Mouse (Mus musculus) kidney, adult 8-10 months (tissue): ENCODE results near the gene Dvl2.

Experiments used
- DNase-seq, 2 experiments: peaks; one replicate each; pipeline ENCODE4 v3.0.0; 2022

Dvl2 gene

DNA sequence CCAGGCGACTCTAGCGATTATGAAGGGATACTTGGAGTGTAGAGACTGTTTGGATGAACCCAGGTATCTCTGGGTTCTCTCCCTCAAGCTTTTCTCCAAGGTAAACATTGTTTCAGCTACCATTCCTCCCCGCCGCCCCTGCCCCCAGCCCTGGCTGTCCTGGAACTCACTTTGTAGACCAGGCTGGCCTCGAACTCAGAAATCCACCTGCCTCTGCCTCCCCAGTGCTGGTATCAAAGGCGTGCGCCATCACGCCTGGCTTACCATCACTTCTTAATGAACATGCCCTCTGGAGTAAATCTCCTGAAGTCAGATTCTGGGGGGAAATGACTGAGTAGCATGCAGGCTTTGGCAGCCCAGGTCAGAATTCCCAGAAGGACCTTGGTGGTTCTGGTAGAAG lies 18.2 kb upstream of the Dvl2 start, which contains the start of gene Elp5:
Elp5 (minus strand) TSS at position 293 of the 400 bp plus-strand sequence.
- no peak for DNase-seq

DNA sequence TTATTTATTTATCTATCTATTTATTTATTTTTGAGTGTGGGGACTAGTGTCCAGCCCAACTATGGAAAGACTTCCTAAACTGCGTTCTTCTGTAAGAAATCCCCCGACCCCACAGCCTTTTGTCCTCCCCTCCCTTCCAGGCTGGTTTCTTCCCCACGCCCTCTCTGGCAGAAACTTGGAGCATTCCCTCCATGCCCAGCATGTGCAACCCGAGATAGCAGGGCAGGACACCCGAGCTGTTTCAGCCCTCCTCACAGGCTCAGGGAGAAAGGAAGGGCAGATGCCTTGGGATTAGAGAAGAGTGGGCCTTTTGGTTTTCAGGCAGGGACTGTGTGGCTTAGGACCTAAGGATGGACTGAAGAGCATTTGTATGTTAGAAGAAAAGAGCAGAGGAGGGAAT lies 17.5 kb upstream of the Dvl2 start:
- DNase-seq: no peak

DNA sequence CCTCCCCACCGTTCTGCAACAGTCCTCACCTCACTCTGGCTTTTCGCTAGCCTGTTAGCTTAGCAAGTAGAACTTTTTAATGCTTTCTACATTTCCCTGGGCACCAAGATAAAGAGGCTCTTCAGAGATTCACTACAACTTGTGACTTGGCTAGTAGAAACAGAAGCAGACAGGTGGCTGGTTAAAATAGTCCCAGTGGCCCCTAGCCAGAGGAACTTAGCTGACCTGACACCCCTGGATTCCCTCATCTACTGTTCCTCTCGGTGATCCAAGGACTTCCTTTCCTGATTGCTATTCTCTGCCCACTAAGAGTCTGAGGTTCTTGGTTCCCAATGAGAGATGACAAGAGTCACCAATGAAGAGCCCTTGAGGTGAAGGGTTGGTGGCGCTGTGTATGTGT lies 17.0 kb upstream of the Dvl2 start:
- no peak for DNase-seq

DNA sequence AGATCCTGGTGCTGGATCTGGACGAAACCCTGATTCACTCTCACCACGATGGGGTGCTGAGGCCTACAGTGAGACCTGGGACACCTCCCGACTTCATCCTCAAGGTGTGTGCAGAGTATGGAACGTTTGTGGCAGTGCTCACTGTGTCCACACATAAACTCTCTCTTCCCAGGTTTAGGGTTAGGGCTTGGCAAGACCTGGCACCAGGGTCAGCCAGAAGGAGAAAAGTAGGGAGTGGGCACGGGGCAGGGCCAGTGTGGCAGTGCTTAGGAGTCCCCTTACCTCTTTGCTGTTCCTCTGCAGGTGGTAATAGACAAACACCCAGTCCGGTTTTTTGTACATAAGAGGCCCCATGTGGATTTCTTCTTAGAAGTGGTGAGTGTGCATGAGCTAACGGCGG lies 16.0 kb upstream of the Dvl2 start:
- no peak for DNase-seq

DNA sequence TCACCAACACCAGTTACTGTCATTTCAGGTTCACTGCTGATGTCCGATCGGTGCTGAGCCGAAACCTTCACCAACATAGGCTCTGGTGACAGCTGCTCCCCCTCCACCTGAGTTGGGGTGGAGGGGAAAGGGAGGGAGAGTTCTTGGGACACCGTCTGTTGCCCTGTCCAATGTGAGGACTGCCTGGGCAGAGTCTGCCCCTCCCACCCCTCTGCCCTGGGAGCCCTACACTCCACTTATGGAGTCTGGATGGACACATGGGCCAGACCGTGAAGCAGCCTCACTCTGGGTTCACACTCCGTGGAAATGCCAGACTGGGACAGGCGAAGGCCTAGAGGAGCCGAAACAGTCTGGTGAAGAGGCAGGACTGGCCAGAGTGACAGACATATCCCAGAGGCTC lies 10.4 kb upstream of the Dvl2 start:
- no peak for DNase-seq

DNA sequence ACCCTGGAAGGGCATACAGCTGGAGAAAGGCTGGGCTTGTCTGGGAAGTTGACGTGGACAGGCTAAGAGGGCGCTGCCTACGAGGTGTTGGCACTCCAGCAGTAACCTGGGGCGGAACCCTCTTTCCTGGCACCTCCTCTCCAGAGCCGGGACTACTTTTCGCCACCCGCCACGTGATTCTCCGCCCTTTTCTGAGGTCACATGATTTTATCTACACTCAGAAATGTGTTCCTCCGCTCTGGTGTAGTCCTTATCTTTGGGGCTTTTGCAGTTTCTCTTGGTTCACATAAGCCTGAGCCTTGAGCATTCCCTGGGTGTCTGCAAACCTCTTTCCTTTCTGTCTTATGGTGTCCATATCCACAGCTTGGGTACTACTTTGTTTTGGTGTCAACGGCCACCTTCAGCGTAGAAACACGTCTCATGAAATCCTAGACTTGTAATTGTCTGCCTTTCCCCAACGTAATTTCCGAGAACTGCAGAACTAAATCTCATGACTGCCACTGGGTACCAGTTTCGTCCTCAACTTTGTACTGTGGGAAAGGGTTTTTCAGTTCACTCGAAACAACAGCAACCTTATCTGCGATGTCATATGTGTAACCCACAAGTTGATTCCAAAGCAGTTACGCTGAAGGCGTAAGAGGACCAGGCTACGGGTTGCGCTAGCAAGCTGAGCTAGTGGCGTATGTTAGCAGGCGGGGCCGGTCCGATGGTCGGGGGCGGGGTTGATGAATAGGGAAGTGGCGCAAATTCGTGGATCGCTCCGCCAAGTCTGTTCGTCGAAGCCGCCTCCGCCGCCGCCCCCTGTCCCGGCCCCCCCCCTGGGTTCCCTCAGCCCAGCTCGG lies 9.3 kb upstream of the Dvl2 start, which contains the start of gene Gabarap:
Gabarap (plus strand) TSS at position 294 of the 842 bp plus-strand sequence.
- DNase-seq: peak; percentile 97 to 98

DNA sequence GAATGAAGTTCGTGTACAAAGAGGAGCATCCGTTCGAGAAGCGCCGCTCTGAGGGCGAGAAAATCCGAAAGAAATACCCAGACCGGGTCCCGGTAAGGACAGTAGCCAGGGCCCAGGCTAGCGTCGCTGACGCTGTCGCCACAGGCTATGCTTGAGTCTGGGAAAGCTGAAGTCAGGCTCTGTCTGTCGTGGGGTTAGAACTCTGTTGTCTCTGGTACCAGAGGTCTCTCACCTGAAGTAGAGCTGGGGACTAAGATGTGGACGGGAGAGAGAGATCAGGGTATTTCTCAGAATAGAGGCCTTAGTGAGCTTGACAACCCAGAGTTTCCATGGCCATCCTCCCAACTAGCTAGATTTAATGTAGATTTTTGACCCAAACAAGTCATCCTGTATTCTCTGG lies 8.7 kb upstream of the Dvl2 start:
- DNase-seq: no peak

DNA sequence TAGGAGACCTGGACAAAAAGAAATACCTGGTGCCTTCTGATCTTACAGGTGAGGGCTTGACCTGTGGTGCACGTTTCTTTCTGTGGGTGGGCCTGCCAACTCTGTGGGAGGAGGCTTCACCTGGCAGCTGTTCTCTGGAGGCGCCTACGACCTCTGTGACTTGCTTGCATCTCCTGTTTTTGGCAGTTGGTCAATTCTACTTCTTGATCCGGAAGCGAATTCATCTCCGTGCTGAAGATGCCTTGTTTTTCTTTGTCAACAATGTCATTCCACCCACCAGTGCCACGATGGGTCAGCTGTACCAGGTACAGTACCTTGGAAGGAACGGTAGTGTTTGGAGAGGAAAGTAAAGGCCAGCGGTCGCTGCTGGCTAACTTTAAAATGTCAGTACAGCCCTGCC lies 8.0 kb upstream of the Dvl2 start:
- DNase-seq: peak; percentile 51 to 62

DNA sequence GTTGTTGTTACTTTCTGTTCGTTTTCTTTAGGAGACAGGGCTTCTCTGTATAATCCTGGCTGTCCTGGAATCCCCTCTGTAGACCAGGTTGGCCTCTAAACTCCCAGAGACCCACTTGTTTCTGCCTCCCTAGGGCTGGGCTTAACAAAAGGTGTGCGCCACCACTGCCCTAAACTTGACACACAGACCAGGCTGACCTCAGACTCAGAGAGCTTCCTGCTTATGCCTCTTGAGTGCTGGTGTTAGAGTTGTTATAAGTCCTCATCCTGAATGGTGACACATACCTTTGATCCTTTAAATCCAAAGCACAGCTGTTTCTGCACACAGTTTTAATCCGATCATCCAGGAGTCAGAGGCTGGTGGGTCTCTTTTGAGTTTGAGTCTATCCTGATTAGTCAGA lies 7.5 kb upstream of the Dvl2 start:
- DNase-seq: no peak

DNA sequence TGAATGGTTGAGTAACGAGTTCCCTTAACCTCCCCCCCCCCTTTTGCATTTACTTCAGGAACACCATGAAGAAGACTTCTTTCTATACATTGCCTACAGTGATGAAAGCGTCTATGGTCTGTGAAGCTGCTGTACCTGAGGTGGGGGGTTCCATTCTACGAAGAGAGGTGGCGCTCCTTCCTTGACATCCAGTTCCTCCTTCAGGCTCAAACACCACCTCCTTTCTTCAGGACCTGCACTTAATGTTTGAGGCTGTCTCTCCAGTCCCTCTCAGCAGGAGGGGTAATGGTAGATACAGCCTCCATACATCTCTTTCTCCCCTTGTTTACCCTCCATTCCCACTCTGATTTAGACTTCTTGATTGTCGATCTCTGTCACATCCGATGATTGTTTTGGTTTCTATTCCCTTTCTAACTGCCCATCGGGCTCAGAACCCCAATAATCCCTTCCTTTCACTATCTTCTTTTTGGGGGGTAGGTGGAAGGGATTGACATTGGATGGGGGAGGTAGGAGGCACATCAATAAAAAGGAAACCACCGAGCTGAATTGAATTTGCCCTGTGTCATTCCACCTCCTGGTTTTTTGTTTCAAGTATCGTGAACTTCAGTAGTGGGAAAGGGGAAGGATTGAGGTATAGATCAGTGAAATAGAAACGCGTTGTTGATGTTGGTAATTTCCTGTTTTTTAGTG lies 5.8 kb upstream of the Dvl2 start:
- DNase-seq: no peak

DNA sequence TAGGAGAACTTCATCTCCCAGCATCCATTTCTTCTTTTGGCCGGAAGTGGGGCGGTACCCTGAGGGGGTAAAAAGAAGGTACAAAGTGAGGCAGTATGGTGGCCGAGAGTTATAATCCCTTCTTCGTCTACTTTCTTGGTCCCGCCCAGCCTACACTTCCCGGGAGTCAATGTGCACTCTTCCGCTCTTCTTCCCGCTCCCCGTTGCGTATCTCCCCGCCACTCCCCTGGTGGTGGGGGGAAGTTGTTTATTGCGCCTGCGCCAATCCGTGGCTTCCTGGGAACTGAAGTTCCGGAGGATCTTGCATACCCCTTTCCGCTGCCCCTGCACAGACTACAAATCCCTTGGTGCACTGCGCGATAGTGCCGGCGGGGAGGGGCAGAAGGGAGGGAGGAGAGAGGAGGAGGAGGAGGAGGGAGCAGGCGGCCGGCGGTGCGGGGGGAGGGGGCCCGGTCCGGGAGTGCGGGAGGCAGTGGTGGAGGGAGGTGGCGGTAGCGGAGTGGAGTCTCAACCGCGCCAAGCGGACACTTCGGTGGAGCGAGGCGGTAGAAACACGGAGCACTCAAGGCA lies 4.9 kb upstream of the Dvl2 start, which contains the start of gene Phf23:
Phf23 (plus strand) TSS at position 387 of the 570 bp plus-strand sequence.
- peak; percentile 98 to 99 for DNase-seq

DNA sequence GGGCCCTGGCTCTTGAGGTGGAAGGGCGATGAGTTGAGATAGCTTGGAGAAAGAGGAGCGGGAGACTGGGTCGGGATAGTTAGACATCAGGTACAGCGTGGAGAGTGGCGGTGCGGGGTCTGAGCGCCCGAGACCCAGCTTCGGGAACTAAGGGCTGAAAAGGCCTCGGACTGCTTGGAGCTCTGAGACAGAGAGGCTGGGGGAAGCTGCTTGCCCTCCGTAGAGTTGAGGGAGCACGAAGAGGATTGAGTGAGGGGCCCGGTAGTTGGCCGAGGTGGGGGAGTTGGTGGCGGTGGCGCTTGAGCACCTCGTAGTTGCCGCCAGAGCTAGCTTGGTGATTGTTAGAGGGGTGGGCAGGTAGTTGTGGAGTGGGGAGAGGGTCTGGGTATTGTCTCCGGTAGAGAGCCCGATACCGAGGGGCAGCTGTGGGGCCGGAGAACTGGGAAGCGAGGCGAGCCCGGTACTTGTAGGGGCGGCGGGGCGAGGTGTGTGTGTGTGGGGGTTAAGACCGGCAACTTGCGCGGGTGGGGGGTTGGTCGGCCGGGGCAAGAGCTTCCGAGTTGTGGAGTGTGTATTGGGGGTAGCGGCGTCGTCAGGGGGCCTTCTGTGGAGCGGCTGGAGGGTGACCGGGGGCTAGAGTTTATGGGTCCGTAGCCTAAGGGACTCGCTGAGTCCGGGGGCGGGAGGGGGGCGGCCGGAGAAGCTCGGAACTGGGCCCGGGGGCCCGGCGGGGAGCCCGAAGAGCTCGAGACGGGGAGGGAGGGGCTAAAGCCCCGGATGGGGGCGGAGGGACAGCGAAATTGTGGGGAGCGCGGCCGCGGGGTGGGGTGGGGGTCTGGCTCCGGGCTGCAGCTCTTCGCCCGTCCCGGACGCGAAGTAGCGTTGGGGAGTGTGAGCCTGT lies 4.0 kb upstream of the Dvl2 start:
- DNase-seq: peak in 1 of 2 experiments; percentile 46

DNA sequence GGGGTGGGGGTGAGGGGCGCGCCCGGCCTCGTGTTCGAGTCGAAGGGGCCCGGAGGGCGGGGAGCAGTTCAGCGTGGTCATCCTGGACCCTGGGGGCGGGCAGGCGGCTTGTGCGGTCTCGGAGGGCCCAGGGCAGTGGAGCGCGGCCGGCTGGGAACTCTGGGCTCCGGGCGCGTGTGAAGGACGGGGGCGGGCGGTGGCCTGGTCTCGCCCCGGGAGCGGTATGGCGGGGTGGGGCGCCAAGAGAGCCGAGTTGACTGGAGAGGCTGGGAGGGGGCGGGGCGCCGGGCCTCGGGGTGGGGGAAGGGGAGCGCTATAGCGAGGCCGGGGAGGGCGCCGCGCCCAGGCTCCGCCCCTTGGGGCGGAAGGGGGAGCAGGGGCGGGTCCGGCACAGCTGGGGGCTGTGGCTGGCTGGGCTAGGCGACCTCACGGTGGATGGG lies 3.3 kb upstream of the Dvl2 start:
- DNase-seq: peak; percentile 89

DNA sequence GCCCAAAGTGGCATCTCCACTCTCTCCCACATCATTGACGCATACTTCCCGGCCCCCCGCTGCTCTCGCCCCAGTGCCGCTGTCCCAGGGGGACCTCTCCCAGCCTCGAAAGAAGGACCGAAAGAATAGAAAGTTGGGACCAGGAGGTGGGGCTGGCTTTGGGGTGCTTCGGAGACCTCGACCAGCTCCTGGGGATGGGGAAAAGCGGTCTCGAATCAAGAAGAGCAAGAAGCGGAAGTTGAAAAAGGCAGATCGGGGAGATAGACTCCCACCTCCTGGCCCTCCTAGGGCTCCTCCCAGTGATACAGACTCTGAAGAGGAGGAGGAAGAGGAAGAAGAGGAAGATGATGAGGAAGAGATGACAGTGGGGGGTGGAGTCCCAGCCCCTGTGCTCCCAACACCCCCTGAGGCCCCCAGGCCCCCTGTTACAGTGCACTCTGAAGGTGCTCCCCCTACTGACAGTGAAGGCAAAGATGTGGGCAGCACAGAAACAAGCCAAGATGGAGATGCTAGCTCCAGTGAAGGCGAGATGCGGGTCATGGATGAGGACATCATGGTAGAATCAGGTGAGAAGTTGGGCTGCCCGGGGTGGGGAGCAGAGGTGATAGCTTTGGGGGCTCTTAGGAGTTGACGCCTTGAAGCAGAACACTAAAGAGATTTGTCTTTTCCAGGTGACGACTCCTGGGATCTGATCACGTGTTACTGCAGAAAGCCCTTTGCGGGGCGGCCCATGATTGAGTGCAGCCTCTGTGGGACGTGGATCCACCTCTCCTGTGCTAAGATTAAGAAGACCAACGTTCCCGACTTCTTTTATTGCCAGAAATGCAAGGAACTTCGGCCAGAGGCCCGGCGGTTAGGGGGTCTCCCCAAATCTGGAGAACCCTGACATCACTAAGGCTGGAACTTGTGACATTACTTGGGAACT lies 1.6 kb upstream of the Dvl2 start:
- no peak for DNase-seq

DNA sequence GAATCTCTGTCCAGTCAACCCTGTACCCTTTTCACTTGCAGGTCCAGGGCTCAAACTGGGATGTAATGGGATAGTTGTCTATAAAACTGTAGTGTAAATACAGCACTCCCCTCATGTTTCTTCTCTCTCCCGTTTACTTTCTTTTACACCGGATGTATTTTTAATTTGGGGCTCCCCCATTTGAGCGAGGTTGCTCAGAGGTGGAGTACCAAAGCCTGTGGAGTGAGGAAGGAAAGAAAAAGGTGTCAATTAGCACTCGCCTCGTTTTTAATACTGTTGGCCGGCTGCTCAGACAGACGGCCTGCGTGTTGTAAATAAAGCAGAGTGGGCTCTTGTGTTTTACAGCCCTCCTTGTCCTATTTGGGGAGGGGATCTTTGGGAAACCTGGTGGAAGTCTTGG lies 729 bp upstream of the Dvl2 start:
- DNase-seq: no peak

DNA sequence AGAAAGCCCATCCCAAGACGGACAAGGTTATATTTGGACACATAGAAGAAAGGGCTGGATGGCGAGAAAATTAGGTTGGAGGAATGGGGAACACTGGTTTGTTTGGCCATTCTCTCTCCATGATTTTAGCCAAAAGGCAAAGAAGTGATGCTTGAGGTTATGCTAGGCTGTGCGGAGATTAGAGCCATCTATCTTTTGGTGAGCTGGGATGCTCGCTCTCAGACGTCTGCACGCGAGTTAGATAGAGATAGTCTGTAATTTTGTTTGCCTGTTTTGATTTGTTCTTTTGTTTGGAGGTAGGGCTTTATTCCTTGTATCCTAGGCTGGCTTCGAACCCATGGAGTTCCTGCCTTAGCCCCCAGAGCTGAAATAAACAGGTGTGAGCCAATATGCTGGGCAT lies 764 bp downstream of the Dvl2 start:
- DNase-seq: no peak

DNA sequence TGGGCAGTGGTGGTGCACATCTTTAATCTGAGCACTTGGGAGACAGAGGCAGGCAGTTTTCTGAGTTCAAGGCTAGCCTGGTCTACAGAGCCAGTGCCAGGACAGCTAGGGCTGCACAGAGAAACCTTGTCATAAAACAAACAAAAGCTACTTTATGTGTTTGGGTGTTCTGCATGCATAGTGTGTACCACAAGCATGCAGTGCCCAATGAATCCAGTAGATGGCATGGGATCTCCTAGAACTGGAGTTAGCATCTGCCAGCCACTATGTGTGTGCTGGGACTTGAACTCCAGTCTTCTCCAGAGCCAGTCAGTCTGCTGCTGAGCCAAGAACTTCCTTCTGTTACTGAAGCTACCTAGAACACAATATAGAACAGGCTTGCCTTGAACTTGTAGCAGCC lies 1.5 kb downstream of the Dvl2 start:
- DNase-seq: peak in 1 of 2 experiments; percentile 58

DNA sequence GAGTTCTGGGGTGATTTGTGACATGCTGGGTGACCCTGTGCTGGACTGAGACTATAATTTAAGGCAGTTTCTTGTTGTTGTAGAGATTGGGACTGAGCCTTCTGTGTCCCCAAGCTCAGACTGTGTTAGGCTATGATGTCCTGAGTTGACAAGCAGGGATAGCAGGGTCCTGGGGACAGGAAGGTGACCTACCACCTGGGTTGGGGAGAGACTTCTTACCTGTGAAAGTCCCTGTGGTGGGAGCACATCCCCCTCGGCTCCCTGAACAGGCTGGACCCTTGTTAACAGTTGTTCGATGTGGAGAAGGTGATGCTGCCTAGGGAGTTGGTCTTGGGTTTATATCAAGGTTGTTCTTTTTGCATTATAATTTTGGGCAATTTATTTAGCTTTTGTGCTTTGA lies 2.1 kb downstream of the Dvl2 start:
- DNase-seq: no peak

DNA sequence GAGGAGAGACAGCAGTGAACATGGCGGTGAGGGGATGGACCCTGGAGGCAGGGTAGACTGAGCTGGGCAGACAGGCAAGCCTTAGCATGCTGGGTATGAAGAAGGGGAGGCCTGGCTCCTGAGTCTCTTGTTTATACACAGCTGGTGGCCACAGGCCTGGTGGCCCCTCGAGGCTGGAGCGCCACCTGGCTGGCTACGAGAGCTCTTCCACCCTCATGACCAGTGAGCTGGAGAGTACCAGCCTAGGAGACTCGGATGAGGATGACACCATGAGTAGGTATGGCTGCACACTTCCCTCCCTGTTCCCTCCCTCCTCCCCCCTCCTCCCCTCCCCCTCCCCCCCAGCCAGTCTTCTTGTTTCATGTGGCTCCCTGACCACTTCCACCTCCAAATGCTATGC lies 5.1 kb downstream of the Dvl2 start:
- no peak for DNase-seq

DNA sequence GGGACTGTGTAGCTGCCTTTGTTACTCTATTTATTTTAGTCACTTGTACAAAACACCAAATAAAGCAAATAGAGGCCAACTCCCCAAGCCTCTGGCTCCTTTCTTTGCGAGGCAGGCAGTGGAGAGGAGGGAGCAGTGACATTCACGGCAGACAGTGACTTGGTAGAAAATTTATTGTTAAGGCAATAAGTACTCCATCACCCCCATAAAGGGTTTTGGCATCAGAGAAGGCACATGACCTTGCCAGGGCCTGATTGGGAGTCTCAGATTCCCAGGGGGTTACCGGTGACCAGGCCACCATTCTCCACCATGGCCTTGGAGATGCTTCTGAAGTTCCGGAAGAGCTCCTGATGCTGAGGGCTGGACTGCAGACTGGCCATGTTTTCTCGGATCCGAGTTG lies 9.6 kb downstream of the Dvl2 start:
- no peak for DNase-seq

DNA sequence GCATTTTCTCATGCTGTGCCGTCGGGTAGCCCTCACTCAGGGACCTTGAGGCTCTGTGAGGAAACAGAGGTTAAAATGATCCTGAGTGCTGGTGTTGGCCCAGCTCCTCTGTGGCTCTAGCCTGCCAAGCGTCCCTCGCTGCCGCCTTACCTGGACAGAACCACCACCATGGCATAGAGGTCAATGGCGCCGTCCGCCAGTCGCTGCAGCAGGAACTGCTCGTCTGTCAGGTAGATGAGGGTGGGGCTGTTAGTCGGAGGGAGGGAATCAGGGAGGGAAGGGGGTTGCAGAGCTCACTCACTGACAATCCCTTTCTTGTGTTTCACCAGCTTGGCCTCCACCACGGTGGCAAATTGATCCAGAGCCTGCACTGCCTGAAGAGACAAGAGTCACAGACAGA lies 10.2 kb downstream of the Dvl2 start:
- no peak for DNase-seq

DNA sequence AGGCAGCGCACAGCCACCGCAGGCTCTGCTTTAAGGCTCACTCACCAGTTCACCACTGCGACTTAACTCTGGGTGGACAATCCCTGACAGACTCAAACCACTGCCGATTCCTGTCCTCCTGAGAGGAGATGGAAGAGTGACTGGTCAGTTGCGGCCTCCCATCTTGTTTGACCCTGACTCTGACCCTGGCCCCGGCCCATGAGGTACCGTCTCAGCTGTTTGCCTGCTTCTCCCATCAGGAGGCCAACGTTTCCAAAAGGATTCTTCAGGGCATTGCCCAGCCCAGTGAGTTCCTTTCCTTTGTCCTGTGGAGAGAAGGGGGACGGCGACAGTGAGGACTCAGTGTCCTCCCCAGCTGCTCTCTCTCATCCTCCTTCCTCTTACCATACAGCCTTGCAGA lies 10.6 kb downstream of the Dvl2 start:
- no peak for DNase-seq
